Mouse (Mus musculus): ENCODE measurements around the gene Cdyl.

DNA sequence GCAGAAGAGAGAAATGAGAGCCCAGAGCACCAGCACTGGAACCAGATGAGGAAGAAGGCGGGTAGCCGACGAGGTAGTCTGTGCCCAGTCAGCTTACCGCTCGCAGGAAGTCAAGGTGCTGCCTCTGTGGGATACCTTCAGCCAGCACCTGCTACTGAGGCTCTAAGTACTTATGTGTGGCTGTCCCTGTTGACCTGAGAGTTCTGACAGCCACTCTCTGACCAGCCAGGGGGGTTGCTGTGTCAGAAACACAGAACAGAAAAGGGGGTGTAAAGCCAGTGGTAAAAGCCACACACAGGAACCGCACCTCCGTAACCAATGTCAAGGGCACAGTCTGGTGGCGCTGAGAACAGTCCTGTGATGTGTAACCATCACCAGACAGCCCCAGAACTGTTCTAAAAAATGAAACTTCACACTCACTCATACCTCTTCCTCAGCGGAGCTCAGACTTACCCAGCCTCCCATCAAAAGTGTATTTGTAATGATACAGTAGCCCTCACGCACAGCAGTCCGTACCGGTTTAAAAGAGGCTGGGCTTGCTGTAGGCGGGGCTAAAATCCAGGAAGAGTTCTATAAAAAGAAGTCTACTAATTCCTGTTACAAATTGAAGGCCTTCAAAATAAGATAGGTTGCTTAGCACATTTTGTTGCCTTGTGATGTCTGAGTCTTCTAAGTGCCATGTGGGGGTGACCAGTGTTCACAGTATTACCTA, 138.3 kb downstream of the Cdyl start:
- no peak for TF ChIP-seq CTCF (IDR thresholded peaks at IDR 0.05; ENCODE audit: borderline replicate concordance, insufficient read depth, low read depth, low read length)
- no peak for TF ChIP-seq POLR2A (IDR thresholded peaks at IDR 0.05; ENCODE audit: borderline replicate concordance, insufficient read depth, low read length)

All from cerebellum, adult 2 months (tissue).